Mouse (Mus musculus) left cerebral cortex, adult 8-10 months (tissue): ENCODE measurements around the gene Gdf1. TPM values are rescaled to one million over a fixed set of nuclear protein-coding genes. Genes with fewer than 3 reads are reported as not detected.

Experiments
- DNase-seq, 2 experiments: peaks; one replicate each; pipeline ENCODE4 v3.0.0; 2022; ENCODE audit warnings: low spot score in 2 of 2
- total RNA-seq, 4 experiments: library from RNA; stranded (reverse); gene quantifications; 2 replicates each; pipeline ENCODE4 v1.2.4; 2022

Gdf1 gene
- total RNA-seq = 10 to 100 TPM in 2 of 4 experiments, 1 to 10 TPM in 2; 4.2 to 13.4 (median 7.4) TPM

DNA sequence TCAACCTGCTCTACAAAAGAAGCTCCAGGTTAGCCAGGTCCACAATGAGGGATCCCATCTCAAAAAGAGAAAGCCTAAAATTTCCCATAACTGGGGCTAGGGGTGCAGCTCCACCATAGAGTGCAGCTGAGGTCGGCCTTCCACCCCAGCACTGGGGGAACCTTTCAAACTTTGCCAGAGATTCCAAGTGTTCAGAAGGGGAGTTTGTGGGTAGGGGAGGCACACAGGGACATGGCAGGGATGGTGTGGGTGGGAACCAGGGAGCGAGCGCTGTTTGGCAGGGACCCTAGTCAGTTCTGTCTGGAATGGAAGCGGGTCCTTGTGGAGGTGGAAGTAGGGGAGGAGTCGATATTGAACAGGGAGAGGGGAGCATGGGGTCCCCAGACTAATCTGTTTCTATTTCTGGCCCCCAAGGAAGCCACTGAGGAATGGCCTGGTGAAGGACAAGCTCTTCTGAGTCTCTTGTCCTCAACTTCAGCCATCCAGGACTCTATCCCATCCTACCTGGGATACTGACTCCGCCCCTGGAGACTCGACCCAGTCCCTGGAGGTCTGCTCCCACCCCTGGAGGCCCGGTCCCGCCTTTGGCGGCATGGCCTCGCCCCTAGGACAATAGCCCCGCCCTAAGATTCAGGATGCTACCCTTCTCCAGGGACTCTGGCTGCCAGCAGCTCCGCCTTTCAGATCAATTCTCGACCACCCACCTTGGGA is at the start of gene Gdf1:
Gene Gdf1, plus strand, starts transcription at position 694 of the 711 bp plus-strand sequence.
- no peak for DNase-seq

DNA sequence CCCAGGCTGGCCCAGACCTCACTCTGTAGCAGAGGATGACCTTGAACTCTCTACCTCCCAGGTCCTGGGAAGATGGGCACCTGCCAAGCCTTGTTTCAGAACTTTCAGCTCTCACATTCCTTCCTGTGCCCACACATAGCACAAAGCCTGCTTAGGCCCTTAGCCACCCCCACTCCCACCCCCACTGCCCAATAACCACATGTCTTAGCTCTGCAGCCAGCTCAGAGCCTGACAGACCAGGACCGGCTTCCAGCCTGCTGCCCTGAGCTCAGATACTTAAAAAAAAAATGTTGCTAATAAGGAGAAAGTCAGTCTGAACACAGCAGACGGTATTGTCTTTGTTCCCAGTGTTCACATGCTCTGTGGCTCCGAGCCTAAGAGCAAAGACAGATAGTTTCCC is 48.6 kb upstream of the Gdf1 start:
- no peak for DNase-seq

DNA sequence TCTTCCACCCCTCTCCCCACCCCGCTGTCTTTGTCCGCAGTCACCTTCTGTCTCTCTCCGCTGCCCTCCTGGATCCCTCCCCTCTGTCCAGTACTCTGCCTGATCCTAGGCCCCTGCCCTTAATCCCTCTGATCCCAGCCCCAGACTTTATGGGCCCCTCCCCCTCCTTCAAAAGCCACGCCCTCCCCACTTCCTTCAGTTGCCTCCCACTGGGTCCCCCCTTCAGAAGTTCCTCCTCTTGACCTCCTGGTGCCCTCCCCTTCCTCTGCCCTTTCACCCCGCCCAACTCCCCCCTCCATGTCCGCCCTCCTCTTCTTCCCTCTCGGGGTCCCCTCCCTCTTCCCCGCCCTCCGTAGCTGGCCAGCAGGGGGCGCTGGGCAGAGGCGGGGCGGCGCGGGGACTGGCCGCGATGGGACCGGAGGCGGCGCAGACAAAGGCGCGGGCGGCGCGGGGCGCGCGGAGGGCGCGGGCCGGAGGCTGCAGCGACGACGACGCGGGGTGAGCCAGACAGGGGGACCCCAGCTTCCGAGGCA is 46.9 kb upstream of the Gdf1 start, which contains the start of gene Homer3:
Gene Homer3, plus strand, starts transcription at position 225 of the 533 bp plus-strand sequence.
- DNase-seq = peak; percentile 49 to 71

DNA sequence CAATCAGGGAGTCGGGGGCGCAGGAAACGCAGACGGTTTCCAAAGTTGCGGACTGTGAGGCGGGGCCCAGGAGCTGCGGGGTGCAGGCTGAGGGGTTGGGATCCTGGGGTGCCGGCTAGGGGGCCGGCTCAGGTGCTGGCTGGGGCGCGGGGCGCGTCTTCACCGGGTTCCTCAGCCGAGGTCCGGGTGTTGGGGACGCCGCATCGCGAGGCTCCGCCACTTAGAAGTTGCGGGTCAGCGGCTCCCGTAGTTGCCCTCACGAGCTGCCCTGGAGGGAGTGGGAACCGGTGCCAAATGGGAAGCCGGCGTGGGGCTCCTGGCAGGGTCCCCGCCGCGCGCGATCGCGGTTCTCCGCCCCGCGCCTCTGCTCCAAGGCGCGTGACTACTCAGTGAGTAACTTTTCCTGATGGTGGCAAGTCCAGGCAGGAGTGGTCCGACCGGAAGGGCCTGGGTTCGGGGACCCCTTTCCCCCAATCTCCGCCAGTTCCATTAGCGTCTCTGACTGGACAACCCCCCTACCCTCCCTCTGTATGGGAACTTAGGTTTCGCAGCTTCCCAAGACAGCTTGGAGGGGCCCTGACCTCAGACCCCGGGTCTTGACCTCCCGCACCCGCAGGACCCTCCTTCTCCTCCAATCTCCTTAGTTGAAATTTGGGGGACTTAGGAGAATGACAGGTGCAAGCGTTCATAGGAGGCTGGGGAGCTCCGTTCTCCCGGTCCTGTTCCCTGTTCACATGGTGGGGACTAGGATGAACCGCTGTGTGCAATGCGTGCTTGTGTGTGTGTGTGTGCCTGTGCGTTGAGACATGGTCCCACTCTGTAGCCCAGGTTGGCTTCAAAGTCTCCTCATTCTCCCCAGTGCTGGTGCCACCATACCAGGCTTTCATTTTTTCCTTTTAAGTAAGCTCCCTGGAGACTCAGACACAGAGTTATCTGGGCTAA is 46.2 kb upstream of the Gdf1 start:
- DNase-seq = no peak

DNA sequence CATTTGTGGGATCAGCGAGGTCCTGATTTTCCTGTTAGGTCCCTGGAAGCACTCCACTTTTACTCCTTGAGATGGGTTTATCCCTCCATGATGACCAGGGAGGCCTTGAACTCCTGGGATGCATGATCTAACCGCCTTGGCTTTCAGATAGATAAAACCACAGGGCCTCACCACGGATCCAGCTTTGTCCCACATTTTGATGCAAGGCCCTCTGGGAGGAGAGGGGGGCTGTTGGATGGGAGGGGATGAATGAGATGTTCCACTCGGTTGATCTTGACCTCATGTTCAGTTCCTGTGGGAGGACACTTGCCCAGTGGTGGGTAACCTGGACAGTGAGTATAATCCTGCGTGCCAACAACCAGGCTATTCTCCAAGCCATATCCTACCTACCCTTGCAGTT is 45.2 kb upstream of the Gdf1 start:
- DNase-seq = no peak

DNA sequence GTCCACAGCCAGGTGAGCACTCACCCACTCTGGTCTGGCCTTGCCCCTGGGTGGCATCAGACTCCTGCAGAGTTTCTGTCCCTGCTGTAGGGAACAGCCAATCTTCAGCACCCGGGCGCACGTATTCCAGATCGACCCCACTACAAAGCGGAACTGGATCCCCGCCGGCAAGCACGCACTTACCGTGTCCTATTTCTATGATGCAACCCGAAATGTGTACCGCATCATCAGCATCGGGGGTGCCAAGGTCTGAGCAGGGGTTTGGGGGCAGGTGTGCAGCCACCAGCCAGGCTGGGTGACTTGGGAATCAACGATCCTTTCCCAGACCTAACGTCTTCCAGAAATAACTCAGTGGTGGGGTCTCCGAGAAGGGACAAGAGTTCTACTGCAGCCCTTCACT is 44.3 kb upstream of the Gdf1 start:
- DNase-seq = no peak

DNA sequence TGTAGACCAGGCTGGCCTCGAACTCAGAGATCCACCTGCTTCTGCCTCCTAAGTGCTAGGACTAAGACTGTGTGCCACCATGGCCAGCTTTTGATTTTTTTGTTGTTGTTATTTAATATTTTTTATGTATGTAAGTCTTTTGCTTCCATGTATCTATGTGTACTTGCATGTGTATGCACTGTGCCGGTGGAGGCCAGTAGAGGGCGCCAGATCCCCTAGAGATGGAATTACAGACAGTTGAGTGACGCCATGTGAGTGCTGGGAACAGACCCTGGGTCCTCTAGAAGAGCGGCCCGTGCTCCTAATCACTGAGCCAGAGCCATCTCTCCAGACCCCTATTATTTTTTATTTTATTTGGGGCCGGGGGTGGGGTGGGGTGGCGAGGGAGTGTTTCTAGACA is 42.9 kb upstream of the Gdf1 start:
- no peak for DNase-seq

DNA sequence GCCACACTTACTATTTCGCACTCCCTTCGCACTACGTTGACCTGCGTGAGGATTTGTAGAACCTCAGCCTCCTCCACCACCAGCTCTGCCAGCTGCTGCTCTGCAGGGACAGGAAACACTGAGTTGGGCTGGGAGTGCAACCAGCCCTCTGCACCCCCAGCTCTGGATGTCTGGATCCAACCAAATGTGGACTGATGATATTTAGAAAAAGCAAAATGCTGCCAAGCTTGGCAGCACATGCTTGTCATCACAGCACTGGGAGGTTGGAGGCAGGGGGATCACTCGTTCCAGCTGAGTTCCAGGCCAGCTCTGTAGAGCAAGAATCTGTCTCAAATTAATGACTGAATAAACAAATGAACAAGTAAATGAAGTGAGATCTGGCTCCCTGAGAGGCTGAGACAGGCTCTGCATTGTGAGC is 35.6 kb upstream of the Gdf1 start:
- no peak for DNase-seq

DNA sequence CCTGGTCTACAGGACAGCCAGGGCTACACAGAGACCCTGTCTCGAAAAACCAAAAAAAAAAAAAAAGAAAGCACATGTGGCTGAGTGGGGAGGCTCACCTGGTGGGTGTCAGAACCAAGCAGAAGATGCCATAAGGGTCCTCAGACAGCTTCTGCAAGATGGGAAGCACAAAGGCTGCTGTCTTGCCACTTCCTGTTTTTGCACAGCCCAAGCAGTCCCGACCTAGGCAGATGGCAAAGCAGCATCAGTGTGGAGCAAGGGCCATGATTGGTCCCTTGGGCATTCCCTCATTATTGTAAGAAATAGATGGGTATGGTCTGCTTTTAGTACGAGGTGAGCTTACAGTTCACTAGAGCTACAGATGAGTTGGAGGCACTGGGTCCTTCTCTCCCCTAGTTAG is 28.7 kb upstream of the Gdf1 start:
- no peak for DNase-seq

DNA sequence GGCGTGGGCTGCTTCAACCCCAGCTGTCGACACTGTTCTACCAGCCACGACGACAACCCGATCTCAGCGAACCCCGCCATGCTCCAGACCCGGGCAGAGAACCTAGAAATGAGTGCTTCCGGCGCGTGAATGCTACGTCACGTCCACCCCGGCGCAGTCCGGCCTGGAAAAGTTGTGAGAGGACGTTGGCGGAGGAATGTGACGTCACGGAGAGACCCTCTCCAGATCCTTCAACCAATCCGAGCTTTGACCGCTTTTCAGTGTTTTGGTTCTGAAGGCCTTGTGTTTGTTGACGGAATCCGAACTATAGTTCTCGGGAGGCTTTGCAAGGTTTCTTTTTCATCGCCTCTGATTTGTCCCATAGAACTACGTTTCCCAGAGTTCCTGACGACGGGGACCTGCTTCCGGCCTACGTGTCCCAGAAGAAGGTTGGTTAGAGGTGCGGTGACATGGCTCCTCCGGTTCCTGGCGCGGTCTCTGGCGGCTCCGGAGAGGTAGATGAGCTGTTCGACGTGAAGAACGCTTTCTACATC is 27.2 kb upstream of the Gdf1 start, which contains the start of the genes Ddx49 and Cope:
Gene Ddx49, minus strand, starts transcription at position 132 of the 533 bp plus-strand sequence.
Gene Cope, plus strand, starts transcription at position 161 of the 533 bp plus-strand sequence.
- DNase-seq = peak; percentile 92 to 96

DNA sequence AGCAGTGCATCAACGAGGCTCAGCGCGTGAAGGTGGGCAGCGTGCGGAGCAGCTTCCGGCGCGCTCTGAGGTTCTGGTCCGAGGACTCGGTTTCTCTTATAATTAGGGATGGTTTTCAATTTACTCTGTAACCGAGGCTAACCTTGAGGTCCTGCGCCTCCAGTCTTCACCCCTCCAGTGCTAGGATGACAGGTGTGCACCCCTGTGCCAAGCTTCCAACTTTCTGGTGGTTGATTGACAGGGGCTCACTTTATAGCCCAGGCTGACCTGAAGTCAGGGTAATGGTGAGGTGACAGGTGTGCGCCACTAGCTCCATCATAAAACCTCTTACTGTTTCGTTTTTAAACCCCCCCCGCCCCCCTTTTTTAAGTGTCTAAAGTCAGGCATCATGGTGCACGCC is 26.7 kb upstream of the Gdf1 start:
- no peak for DNase-seq

DNA sequence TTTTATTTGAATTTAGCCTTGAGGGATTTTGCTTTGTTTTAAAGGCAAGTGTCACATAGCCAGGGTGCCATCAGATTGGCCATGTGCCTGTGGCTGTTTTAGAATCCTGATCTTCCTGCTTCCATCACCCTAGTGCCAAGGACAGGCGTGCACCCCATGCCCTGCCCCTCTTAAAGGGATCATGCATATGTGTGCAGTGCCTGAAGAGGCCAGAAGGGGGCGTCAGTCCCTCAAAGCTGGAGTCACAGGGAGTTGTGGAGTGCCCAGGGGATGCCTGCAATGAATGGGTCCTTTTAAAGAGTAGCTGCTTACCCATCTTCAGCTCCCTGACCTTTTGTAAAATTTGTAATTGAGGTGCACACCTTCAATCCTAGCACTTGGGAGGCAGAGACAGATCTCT is 20.3 kb upstream of the Gdf1 start:
- no peak for DNase-seq

DNA sequence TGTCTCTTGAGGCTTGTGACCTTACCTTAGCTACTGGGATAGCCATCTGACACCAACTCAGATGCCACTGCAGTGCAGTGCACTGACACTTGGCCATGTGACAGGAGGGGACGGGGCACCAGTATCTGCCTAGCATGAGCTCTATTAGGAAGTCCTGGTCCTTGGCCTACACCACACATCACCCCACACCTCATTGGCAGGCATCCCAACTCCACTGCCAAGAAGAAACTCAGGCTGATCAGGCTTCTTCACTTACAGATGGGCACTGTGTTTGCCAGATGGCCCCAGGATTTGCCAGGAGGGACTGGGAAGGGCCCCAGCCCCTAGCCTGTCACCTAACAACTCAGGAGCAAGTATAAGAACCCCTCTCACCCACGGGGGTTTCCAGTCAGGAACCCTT is 16.2 kb upstream of the Gdf1 start:
- DNase-seq = no peak

DNA sequence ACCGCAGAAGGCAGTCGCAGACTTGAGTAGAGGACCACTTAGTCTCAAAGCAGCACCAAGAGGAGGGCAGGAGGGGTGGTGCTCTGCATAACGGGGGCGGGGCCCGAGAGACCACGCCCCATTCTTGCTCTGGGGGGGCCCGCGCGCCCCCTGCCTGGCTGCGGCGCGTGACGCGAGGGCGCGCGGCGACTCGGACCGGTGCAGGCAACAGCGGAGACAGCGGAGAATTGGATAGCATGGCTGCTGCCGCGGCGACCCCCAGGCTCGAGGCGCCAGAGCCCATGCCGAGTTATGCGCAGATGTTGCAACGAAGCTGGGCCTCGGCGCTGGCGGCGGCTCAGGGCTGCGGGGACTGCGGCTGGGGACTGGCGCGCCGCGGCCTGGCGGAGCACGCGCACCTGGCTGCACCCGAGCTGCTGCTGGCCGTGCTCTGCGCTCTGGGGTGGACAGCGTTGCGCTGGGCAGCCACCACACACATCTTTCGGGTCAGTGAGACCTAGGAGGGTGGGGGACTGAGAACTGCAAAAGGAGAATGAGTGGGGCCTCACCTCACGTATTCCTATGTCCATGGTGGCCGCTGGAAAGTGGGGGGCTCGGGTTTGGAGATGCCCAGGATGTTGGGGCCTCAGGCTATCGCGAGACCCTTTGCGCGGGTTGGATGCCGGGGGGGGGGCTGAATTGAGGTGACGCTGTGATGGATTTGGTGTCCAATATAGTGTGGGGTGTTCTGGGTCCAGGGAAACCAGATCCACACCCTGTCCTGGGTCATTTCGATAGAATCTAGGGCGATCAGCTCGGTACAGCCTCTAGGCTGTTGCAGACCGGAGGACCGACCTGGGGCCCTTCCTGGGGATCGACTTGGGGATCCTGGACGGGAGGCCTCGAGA is 13.8 kb upstream of the Gdf1 start, which contains the start of gene Cers1:
Gene Cers1, plus strand, starts transcription at position 152 of the 887 bp plus-strand sequence.
- DNase-seq = peak; percentile 67 to 80

DNA sequence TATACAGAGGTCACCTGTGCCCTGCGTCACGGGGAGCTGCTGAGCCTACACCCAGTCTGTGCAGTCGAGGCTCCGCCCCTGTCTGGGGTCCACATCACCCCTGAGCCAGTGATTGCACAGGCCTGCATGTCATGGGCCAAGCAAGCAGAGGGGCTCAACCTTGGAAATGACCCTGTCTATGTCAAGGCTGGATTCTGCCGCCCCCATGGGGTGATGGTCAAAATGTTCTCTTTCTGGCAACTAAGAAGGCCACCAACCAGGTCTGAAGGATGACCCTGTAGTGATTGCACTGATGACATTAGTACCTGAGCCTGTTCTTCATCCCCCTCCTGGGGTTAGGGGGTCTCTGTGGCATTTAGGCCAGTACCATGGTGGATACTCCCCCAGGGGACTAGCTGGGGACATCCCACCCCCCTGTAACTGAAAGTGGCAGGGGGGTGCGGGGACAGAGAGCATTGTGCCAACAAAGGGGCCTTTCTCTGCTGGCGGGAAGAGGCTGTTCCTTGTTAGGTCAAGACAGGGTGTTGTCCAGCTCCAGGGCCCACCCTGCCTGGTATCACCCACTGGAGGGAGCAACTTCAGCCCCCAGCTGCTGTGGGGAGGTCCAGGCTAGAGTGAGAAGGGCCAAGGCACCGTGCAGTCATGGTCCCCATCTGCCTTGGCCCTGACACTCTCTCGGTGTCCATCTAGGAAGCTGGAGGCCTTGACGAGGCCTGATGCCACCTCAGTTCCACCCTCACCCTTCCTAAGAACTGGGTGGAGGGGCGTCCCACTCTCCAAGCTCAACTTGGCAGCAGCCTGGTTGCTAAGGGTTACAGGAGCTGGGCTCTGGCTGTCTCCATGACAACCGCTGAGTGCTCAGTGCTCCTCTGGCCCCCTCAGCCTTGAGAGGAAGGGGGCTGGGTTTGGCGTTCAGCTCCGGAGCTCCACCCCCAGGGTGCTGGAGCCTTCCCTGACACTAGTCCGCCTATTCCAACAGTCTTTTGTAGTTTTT is 12.8 kb upstream of the Gdf1 start:
- peak; percentile 48 to 95 for DNase-seq

DNA sequence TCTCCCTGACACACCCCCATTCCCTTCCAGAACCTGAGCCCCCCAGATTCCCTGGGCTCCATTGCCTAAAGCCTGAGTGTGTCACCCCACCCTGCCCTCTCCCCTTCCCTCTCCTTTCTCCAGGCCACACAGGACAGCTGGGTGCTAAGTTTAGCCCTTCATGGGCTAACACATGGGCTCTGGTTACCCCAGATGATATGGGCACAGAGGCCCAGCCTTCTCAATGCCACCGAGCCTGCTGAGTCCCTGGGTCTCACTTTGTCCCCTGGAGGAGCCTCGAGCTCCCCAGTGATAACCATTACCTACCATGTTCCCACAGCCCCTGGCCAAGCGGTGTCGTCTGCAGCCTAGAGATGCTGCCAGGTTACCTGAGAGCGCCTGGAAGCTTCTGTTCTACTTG is 11.7 kb upstream of the Gdf1 start:
- no peak for DNase-seq

DNA sequence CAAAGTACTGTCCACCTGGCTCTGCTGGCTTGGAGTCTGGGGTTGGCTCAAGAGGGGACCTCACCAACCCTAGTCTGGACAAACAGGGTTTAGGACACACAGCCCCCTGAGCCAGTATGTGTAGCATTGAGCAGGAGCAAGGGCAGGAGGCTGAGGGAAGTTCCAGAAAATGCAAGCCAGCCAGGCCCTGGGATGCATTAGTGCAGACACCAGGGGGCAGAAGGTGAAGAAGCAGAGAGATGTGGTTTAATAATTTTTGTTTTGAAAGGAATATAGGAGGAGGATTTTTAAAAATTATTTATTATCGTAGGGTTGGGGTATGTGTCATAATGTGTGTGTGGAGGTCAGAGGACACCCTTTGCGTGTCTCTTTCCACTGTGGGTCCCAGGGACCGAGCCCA is 5.9 kb upstream of the Gdf1 start:
- no peak for DNase-seq

DNA sequence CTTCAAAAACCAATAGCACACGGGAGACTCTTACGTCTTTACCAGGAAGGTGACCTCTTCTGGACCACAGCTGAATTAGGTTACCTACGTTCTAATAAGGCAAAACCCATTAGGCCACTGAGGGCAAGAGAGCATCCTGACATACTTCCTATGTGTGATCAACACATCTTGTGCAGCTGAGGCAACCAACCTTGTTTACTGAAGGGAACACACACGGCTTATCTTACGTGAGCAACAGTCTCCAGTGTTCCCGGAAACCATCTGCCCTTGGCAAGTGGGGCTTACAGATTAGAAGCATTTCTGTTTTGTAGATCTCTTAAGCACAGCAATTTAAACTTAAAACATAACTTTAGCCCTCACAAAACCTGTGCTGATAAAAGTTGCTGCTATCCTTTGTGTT is 2.1 kb upstream of the Gdf1 start:
- DNase-seq = no peak
